Comparison of ENCODE assay signal across 8 mouse cellular contexts in the genomic region with DNA sequence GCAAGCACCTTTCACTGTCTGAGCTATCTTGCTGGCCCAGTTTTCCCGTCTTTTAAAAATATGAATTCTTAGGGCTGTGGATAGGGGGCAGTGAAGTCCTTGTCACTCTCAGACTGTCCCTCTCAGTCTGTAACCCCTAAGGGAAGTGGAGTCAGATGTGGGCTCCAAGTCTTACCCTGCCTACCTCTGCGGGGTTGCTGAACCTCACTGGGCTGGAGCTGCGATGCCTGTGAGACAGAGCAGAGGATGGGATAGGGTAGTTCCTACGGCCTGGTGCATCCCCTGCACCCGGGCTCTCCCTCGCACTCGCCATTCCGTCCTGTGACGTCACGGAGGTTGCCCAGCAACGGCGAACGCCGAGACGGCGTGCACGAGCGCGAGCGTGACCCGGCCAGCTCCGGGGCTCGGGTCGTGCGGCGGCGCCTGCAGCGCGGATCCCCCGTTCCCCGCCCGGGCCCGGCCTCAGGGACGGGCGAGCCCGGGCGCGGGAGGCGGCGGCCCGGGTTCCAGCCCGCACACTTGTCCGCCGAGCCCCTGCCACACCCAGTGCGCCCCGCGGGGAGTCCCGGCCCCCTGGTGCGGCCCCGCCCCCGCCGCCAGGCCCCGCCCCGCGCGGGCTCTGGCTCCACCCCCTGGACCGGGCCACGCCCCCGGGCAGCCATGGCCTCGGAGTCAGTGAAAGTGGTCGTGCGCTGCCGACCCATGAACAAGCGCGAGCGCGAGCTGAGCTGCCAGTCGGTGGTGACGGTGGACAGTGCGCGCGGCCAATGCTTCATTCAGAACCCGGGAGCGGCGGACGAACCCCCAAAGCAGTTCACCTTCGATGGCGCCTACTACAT. TPM values are rescaled to one million over a fixed set of nuclear protein-coding genes. Genes with fewer than 3 reads are reported as not detected.
DNase-seq lines count a peak whose midpoint lies in the region; ATAC-seq and TF ChIP-seq lines count a peak whose summit lies in the region.

No protein-coding gene starts in this region.

- intact Hi-C loops in heart, postnatal 25 days (cut with DNase I), result no loop called here

- H3K4me3 ChIP-seq in E14TG2a.4 (replicated peaks; ENCODE audit: low read length), result peak overlapping the region; percentile 80
- peak overlapping the region; percentile 59 for H3K4me3 ChIP-seq in forebrain, embryonic 14.5 days (ENCODE audit: low read depth, low read length)
- H3K4me3 ChIP-seq in lung, adult 2 months (replicated peaks; ENCODE audit: extremely low read depth, low read depth, low read length), result peak overlapping the region; percentile 50
- peak overlapping the region; percentile 69 for H3K4me3 ChIP-seq in neural tube, embryonic 15.5 days (replicated peaks)

- peaks cover 43% of the 10 kb centered on the region for H3K4me1 ChIP-seq in E14TG2a.4 (replicated peaks; ENCODE audit: low read depth, low read length)
- H3K4me1 ChIP-seq in forebrain, embryonic 14.5 days (ENCODE audit: control insufficient read depth, insufficient read depth, low read length), result peaks cover 4% of the 10 kb centered on the region; the same call in 1 of the 2 replicates
- H3K4me1 ChIP-seq in lung, adult 2 months (ENCODE audit: control insufficient read depth, insufficient read depth, low read length), result no peaks in the 10 kb centered on the region
- peaks cover 13% of the 10 kb centered on the region for H3K4me1 ChIP-seq in neural tube, embryonic 15.5 days

- H3K9me3 ChIP-seq in E14TG2a.4 (ENCODE audit: low read length), result no peaks in the 10 kb centered on the region
- H3K9me3 ChIP-seq in forebrain, embryonic 14.5 days (replicated peaks; ENCODE audit: control insufficient read depth, low read length), result no peaks in the 10 kb centered on the region
- no peaks in the 10 kb centered on the region for H3K9me3 ChIP-seq in neural tube, embryonic 15.5 days (replicated peaks)

- TF ChIP-seq POLR2A in lung, adult 2 months (IDR thresholded peaks at IDR 0.05; ENCODE audit: borderline replicate concordance, extremely low read depth, low read depth, low read length), result no peak

- 0% methylated on average over 68 of the region's 78 CpGs for WGBS in forebrain, embryonic 14.5 days
- WGBS in lung, adult 2 months, result under 1% methylated on average over 78 of the region's 78 CpGs
- WGBS in neural tube, embryonic 15.5 days, result under 1% methylated on average over 78 of the region's 78 CpGs

- ATAC-seq in cerebellum, adult (ENCODE audit: insufficient number of reproducible peaks, low FRiP score, low TSS enrichment), result peak; percentile 83; the same call in 1 of the 2 replicates
- peak; percentile 93 for ATAC-seq in forebrain, embryonic 14.5 days
- peak; percentile 93 for ATAC-seq in neural tube, embryonic 15.5 days (ENCODE audit: low FRiP score)

- H3K27me3 ChIP-seq in E14TG2a.4 (ENCODE audit: insufficient read depth, low read length), result peaks cover 88% of the 10 kb centered on the region
- H3K27me3 ChIP-seq in forebrain, embryonic 14.5 days (replicated peaks; ENCODE audit: control insufficient read depth, insufficient read depth, low read length), result no peaks in the 10 kb centered on the region
- H3K27me3 ChIP-seq in neural tube, embryonic 15.5 days (replicated peaks), result peaks cover 9% of the 10 kb centered on the region

- peak overlapping the region; percentile 79 for H3K4me2 ChIP-seq in forebrain, embryonic 14.5 days (ENCODE audit: low read length)
- peak overlapping the region; percentile 69 for H3K4me2 ChIP-seq in neural tube, embryonic 15.5 days

- DNase-seq in forebrain, embryonic 14.5 days (ENCODE audit: low spot score), result peak; percentile 82
- DNase-seq in heart, postnatal 25 days (ENCODE audit: low spot score), result peak; percentile 65
- DNase-seq in layer of hippocampus, adult 18-20 months (ENCODE audit: low spot score in 2 of 2), result peak; percentile 86 to 90
- peak; percentile 89 for DNase-seq in lung, adult 2 months
- DNase-seq in testis, postnatal 10 days (ENCODE audit: low spot score), result peak; percentile 96

- no peak overlapping the region for H3K27ac ChIP-seq in forebrain, embryonic 14.5 days (ENCODE audit: low read depth, low read length)
- H3K27ac ChIP-seq in neural tube, embryonic 15.5 days (replicated peaks), result peak overlapping the region; percentile 70

- no peak for TF ChIP-seq CTCF in E14TG2a.4 (conservative IDR thresholded peaks at IDR 0.05; ENCODE audit: low read length)
- 0 out of 2 replicates have a peak, but pooled peaks have one; percentile 4 for TF ChIP-seq CTCF in lung, adult 2 months (IDR thresholded peaks at IDR 0.05; ENCODE audit: insufficient read depth, low read length)

- H3K36me3 ChIP-seq in E14TG2a.4 (ENCODE audit: insufficient read depth, low read length), result 0 out of 2 replicates have a peak, but pooled peaks cover 5% of the 10 kb centered on the region
- H3K36me3 ChIP-seq in forebrain, embryonic 14.5 days (ENCODE audit: control insufficient read depth, insufficient read depth, low read length), result no peaks in the 10 kb centered on the region
- peaks cover 16% of the 10 kb centered on the region; the same call in 1 of the 2 replicates for H3K36me3 ChIP-seq in neural tube, embryonic 15.5 days

- peak overlapping the region; percentile 47 for H3K9ac ChIP-seq in forebrain, embryonic 14.5 days (ENCODE audit: low read length)
- peak overlapping the region; percentile 42 for H3K9ac ChIP-seq in neural tube, embryonic 15.5 days (replicated peaks)

RNA-seq across cellular contexts. Expression of a gene that starts 11.8 kb away (rescaled TPM):
- polyA plus RNA-seq in forebrain, embryonic 14.5 days (2014; fragmentation: Nextera tagmentation; extraction: Ambion mirVana), result 0.61 and 0.85 TPM in 2 replicates
- under 1 TPM; 0.13 to 0.22 TPM for total RNA-seq in heart, postnatal 25 days (2021)
- total RNA-seq in layer of hippocampus, adult 18-20 months (2021), result 10 to 100 TPM; 21.9 to 22.4 TPM
- 0.70 and 0.91 TPM in 2 replicates for polyA plus RNA-seq in lung, adult 2 months (2012; rRNA removed)
- polyA plus RNA-seq in neural tube, embryonic 15.5 days (2015; fragmentation: Nextera tagmentation; extraction: Ambion mirVana), result 5.0 and 5.2 TPM in 2 replicates

RNA-seq across cellular contexts. Expression of a gene that starts 11.9 kb away (rescaled TPM):
- 4.0 and 4.6 TPM in 2 replicates for polyA plus RNA-seq in forebrain, embryonic 14.5 days (2014; fragmentation: Nextera tagmentation; extraction: Ambion mirVana)
- under 1 TPM in 1 of 2 experiments, not detected in 1; 0.25 TPM for total RNA-seq in heart, postnatal 25 days (2021)
- total RNA-seq in layer of hippocampus, adult 18-20 months (2021), result 10 to 100 TPM; 50.7 to 57.3 TPM
- 0.22 and 0.28 TPM in 2 replicates for polyA plus RNA-seq in lung, adult 2 months (2012; rRNA removed)
- 17.0 and 19.9 TPM in 2 replicates for polyA plus RNA-seq in neural tube, embryonic 15.5 days (2015; fragmentation: Nextera tagmentation; extraction: Ambion mirVana)

RNA-seq across cellular contexts. Expression of a gene that starts 42.5 kb away (rescaled TPM):
- polyA plus RNA-seq in forebrain, embryonic 14.5 days (2014; fragmentation: Nextera tagmentation; extraction: Ambion mirVana), result 182 and 192 TPM in 2 replicates
- 10 to 100 TPM; 63.6 to 68.4 TPM for total RNA-seq in heart, postnatal 25 days (2021)
- 10 to 100 TPM; 93.0 to 96.1 TPM for total RNA-seq in layer of hippocampus, adult 18-20 months (2021)
- 194 and 198 TPM in 2 replicates for polyA plus RNA-seq in lung, adult 2 months (2012; rRNA removed)
- 217 and 246 TPM in 2 replicates for polyA plus RNA-seq in neural tube, embryonic 15.5 days (2015; fragmentation: Nextera tagmentation; extraction: Ambion mirVana)

RNA-seq across cellular contexts. Expression of a gene that starts 46.0 kb away (rescaled TPM):
- 257 and 277 TPM in 2 replicates for polyA plus RNA-seq in forebrain, embryonic 14.5 days (2014; fragmentation: Nextera tagmentation; extraction: Ambion mirVana)
- 10 to 100 TPM; 80.9 to 81.8 TPM for total RNA-seq in heart, postnatal 25 days (2021)
- total RNA-seq in layer of hippocampus, adult 18-20 months (2021), result 100 to 1,000 TPM; 188 to 202 TPM
- 53.4 and 78.4 TPM in 2 replicates for polyA plus RNA-seq in lung, adult 2 months (2012; rRNA removed)
- polyA plus RNA-seq in neural tube, embryonic 15.5 days (2015; fragmentation: Nextera tagmentation; extraction: Ambion mirVana), result 157 and 167 TPM in 2 replicates
